Mouse (Mus musculus) B cell, adult 67 days (primary cell): Measurements from ENCODE around the gene Gm30083. TPM values are rescaled to one million over a fixed set of nuclear protein-coding genes. Genes with fewer than 3 reads are reported as not detected.

Source experiments
- total RNA-seq, 2 experiments: library from RNA; stranded (reverse); gene quantifications; 4 replicates each; pipeline ENCODE4 v1.2.4; 2023

Gene Gm30083
- total RNA-seq, result not detected

DNA sequence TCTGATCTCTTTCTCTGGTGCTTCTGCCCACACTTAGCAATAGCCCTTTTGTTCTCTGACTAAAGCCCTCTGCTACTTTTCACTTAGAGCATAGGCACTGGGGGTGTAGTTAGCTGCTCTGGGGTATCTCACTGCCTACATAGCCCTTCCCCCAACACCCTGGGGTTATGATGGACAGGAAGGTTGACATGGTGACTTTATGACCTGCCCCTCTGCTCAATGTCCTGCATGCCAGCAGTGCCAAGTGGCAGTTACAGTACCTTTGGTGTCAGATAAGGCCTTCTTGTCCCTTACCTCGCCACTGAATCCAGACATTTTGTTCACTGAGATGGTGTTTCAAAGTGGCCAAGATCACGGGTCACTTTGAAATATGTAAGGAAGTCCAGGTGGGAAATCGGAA, at the start of gene Gm30083:
TSS of gene Gm30083 (minus strand) at position 120 of the 400 bp plus-strand sequence.

DNA sequence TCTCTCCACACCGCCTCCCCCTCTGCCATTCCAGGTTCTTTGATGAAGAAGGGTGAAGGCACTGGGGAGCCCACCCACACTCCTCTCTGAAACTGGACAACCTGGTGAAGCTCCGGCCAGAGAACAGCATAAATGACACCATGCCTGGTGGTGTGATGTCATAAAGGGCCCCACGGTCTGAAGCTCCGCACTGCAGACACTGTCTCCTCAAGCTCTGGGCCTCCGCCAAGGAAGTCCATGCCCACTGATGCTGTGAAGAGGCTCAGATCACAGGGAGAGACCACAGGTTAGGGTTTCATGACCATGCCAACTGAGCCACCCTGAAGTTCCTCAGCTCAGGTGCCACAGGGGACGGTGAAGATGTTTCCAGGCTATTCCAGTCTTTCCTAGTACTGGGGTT, 37.5 kb upstream of the Gm30083 start, which contains the start of gene Antxrl:
TSS of gene Antxrl (plus strand) at position 192 of the 400 bp plus-strand sequence.

GRCm38 (mm10) chr14:34016381-34016780, 1.4 kb upstream of the Gm30083 start, which contains the start of gene Gm5460:
TSS of gene Gm5460 (plus strand) at chr14:34016758.

GRCm38 (mm10) chr14:33978604-33979059, 36.4 kb downstream of the Gm30083 start, which contains the start of gene Zfp488:
TSS of gene Zfp488 (minus strand) at chr14:33978764.

GRCm38 (mm10) chr14:33953761-33954160, 61.2 kb downstream of the Gm30083 start, which contains the start of gene Rbp3:
TSS of gene Rbp3 (plus strand) at chr14:33954003.

GRCm38 (mm10) chr14:33940739-33941138, 74.2 kb downstream of the Gm30083 start, which contains the start of gene Gdf2:
TSS of gene Gdf2 (plus strand) at chr14:33941039.

Other genes with a start within 250 kb of the Gm30083 start
- gene Gdf10, start 91.6 kb downstream of the Gm30083 start, total RNA-seq, result not detected
- gene Gdf2, start 74.1 kb downstream of the Gm30083 start, total RNA-seq, result not detected
- not detected for gene Rbp3, start 61.2 kb downstream of the Gm30083 start, total RNA-seq
- under 1 TPM; 0.21 to 0.35 TPM for gene Zfp488, start 36.4 kb downstream of the Gm30083 start, total RNA-seq
- gene Gm5460, start 1.6 kb upstream of the Gm30083 start, total RNA-seq, result not detected
- not detected for gene Antxrl, start 37.5 kb upstream of the Gm30083 start, total RNA-seq
- gene Anxa8, start 70.8 kb upstream of the Gm30083 start, total RNA-seq, result not detected
- not detected for gene A630023A22Rik, start 87.6 kb upstream of the Gm30083 start, total RNA-seq
- not detected for gene Npy4r, start 137.3 kb upstream of the Gm30083 start, total RNA-seq
- not detected for gene Gprin2, start 186.5 kb upstream of the Gm30083 start, total RNA-seq
- not detected for gene Syt15, start 204.4 kb upstream of the Gm30083 start, total RNA-seq